Mouse (Mus musculus): ENCODE results near the gene Gm38431. TPM values are rescaled to one million over a fixed set of nuclear protein-coding genes. Genes with fewer than 3 reads are reported as not detected.
"Not testable (repeated sequence)": the region's sequence is repeated elsewhere in the genome, so short reads cannot be mapped to it uniquely, and the experiment has no call there.

Gene Gm38431
- polyA plus RNA-seq, 1 experiment from 2014 or later, result 0.91 TPM

DNA sequence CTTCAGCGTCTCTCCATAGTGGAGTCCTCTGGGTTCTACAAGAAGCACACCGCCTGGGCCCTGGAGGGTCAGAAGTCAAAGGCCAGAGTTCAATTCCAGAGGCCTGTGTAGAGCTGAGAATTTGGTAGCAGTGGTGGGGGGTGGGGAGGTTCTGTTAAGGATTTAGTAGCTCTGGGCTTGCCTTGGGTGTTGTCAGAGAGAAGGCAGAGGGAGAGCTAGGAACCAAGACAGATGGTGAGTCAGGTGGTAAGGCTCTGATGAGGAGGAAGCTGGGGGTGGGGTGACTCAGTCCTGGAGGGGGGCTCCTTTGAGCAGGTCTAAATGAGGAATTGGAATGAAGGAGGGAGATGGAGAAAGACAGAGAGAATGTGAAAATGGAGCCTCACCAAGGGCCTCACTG is 28.9 kb downstream of the Gm38431 start:
- ATAC-seq (replicated peaks; ENCODE audit: low FRiP score, low read depth) (no peak), DNase-seq (ENCODE audit: low spot score) (no peak)
- H3K9ac ChIP-seq (ENCODE audit: low read depth, low read length), result no peak overlapping the region
- WGBS, result 92% methylated on average over 2 of the region's 2 CpGs
- H3K4me2 ChIP-seq (ENCODE audit: low read length), result no peak overlapping the region
- no peak overlapping the region for H3K27ac ChIP-seq
- H3K36me3 ChIP-seq (ENCODE audit: insufficient read depth, low read length), result 0 out of 2 replicates have a peak, but pooled peaks cover 10% of the 10 kb centered on the region
- no peak for TF ChIP-seq CTCF (IDR thresholded peaks at IDR 0.05; ENCODE audit: low read depth)
- H3K4me1 ChIP-seq (replicated peaks; ENCODE audit: insufficient read depth, low read length), result no peaks in the 10 kb centered on the region
- no peaks in the 10 kb centered on the region for H3K27me3 ChIP-seq (ENCODE audit: insufficient read depth, low read length)
- no peak overlapping the region for H3K4me3 ChIP-seq (replicated peaks; ENCODE audit: low read depth, low read length)
- no peaks in the 10 kb centered on the region for H3K9me3 ChIP-seq (replicated peaks; ENCODE audit: low read length)

DNA sequence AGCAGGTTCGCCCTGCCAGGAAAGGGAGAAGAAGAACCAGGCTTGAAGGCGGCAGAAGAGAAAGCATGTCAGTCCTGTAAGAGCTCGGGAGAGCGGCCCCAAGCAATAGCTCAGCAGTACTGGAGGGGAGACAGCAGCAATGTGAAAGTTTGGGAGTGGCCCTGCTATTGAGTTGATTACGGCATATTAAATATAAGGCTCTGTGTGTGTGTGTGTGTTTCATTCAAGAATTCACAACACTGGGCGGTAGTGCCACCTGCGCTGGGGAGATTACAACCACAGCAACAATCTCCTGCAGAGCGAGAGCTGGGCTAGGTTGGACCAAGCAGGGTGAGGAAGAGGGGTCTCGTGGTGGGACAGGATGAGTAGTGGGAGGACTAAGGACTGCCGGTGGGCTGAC is 40.2 kb downstream of the Gm38431 start:
- no peaks in the 10 kb centered on the region for H3K9me3 ChIP-seq (replicated peaks; ENCODE audit: low read length)
- no peak for TF ChIP-seq CTCF (IDR thresholded peaks at IDR 0.05; ENCODE audit: low read depth)
- WGBS, result 57% methylated on average over 10 of the region's 10 CpGs
- H3K27ac ChIP-seq, result no peak overlapping the region
- H3K27me3 ChIP-seq (ENCODE audit: insufficient read depth, low read length), result no peaks in the 10 kb centered on the region
- no peaks in the 10 kb centered on the region for H3K4me1 ChIP-seq (replicated peaks; ENCODE audit: insufficient read depth, low read length)
- no peak overlapping the region for H3K4me2 ChIP-seq (ENCODE audit: low read length)
- ATAC-seq (replicated peaks; ENCODE audit: low FRiP score, low read depth), result no peak
- H3K9ac ChIP-seq (ENCODE audit: low read depth, low read length), result no peak overlapping the region
- no peak overlapping the region for H3K4me3 ChIP-seq (replicated peaks; ENCODE audit: low read depth, low read length)
- H3K36me3 ChIP-seq (ENCODE audit: insufficient read depth, low read length), result no peaks in the 10 kb centered on the region
- DNase-seq (ENCODE audit: low spot score), result no peak

DNA sequence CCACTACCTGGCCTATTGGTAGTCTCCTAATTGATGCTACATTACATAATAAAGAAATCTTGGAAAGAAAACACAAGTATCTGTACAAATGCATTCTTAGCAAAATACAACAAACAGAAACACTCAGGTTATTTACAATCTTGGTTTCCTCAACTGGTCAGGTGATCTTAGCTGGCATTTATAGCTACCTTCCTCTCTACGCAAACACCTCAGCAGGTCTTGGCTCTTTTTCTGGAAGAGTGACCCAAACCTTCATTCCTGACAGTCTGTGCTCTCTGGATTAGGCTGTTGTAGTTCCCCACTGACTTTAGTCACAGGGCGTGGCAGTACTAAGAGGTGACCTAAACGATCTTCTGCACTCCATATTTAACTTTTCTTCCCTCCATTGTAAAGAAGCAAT is 46.6 kb downstream of the Gm38431 start:
- Histone ChIP-seq H3K9me3 (replicated peaks; ENCODE audit: low read length) (no peaks in the 10 kb centered on the region), H3K4me3 (replicated peaks; ENCODE audit: low read depth, low read length) (no peak overlapping the region), H3K27ac (no peak overlapping the region), H3K27me3 (ENCODE audit: insufficient read depth, low read length) (no peaks in the 10 kb centered on the region), H3K36me3 (ENCODE audit: insufficient read depth, low read length) (no peaks in the 10 kb centered on the region), H3K4me2 (ENCODE audit: low read length) (no peak overlapping the region), H3K4me1 (replicated peaks; ENCODE audit: insufficient read depth, low read length) (no peaks in the 10 kb centered on the region), H3K9ac (ENCODE audit: low read depth, low read length) (no peak overlapping the region)
- DNase-seq (ENCODE audit: low spot score), result no peak
- 83% methylated on average over 3 of the region's 3 CpGs for WGBS
- TF ChIP-seq CTCF (IDR thresholded peaks at IDR 0.05; ENCODE audit: low read depth), result no peak
- ATAC-seq (replicated peaks; ENCODE audit: low FRiP score, low read depth), result no peak

DNA sequence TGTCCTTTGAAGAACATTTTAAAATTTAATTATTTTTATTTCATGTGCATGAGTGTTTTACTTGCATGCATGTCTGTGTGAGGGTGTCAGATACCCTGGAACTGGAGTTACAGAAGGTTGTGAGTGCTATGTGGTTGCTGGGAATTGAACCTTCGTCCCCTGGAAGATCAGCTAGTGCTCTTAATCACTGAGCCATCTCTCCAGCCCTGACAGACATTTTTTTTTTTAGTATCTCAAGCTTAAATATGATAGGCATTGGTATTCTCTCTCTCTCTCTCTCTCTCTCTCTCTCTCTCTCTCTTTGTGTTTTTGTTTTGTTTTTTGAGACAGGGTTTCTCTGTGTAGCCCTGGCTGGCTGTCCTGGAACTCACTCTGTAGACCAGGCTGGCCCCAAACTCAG is 47.0 kb downstream of the Gm38431 start:
- H3K27me3 ChIP-seq (ENCODE audit: insufficient read depth, low read length); H3K9me3 ChIP-seq (replicated peaks; ENCODE audit: low read length); H3K4me3 ChIP-seq (replicated peaks; ENCODE audit: low read depth, low read length); H3K4me1 ChIP-seq (replicated peaks; ENCODE audit: insufficient read depth, low read length); H3K4me2 ChIP-seq (ENCODE audit: low read length); ATAC-seq (replicated peaks; ENCODE audit: low FRiP score, low read depth); H3K36me3 ChIP-seq (ENCODE audit: insufficient read depth, low read length); H3K27ac ChIP-seq; DNase-seq (ENCODE audit: low spot score); H3K9ac ChIP-seq (ENCODE audit: low read depth, low read length): not testable (repeated sequence)
- 42% methylated on average over 1 of the region's 1 CpGs for WGBS

DNA sequence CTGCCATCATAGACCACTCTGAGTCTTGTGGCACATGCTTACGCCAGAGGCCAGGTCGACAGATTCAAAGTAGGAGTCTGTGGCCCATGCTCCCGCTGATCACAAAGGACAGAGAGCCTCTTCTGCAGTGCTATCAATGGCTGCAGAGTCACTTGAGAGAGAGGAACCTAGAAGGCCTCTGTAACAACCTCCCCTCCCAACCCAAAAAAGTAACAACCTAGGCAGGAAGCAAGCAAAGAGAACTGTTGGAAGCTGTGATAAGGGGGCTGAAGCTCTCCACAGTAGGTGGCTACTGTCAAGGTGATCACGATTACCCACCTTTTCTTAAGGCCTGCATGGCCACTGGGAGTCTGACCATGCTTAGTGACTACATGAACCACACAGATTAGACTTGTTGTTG is 48.2 kb downstream of the Gm38431 start:
- Histone ChIP-seq H3K4me2 (ENCODE audit: low read length) (no peak overlapping the region), H3K9ac (ENCODE audit: low read depth, low read length) (no peak overlapping the region), H3K27ac (no peak overlapping the region), H3K9me3 (replicated peaks; ENCODE audit: low read length) (no peaks in the 10 kb centered on the region), H3K27me3 (ENCODE audit: insufficient read depth, low read length) (peaks cover 3% of the 10 kb centered on the region; the same call in 1 of the 2 replicates), H3K4me3 (replicated peaks; ENCODE audit: low read depth, low read length) (no peak overlapping the region), H3K36me3 (ENCODE audit: insufficient read depth, low read length) (no peaks in the 10 kb centered on the region), H3K4me1 (replicated peaks; ENCODE audit: insufficient read depth, low read length) (no peaks in the 10 kb centered on the region)
- ATAC-seq (replicated peaks; ENCODE audit: low FRiP score, low read depth) (no peak), DNase-seq (ENCODE audit: low spot score) (no peak)
- WGBS, result 91% methylated on average over 4 of the region's 4 CpGs
- TF ChIP-seq CTCF (IDR thresholded peaks at IDR 0.05; ENCODE audit: low read depth), result no peak

DNA sequence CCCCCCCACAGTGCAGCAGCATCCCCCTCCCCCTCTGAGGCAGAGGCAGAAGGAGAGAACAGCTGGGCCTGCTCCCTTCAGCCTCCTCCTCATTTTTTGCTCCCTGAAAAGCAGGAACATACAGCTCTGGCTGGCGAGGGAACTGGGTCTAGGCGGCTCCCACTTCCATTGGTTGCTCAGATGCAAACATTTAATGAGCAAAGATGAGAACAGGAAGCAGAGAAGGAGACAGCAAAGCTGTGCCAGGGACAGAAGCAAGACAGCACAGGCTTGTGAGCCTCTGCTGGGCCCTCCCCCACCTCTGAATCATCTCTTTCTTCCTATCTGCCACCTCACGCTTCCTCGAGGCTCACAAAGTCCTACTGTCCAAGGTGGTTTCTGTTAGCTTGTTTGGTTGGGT is 50.5 kb downstream of the Gm38431 start:
- Histone ChIP-seq H3K4me1 (replicated peaks; ENCODE audit: insufficient read depth, low read length) (peaks cover 11% of the 10 kb centered on the region), H3K27me3 (ENCODE audit: insufficient read depth, low read length) (peaks cover 26% of the 10 kb centered on the region), H3K27ac (no peak overlapping the region), H3K9me3 (replicated peaks; ENCODE audit: low read length) (no peaks in the 10 kb centered on the region), H3K9ac (ENCODE audit: low read depth, low read length) (no peak overlapping the region), H3K4me2 (ENCODE audit: low read length) (no peak overlapping the region), H3K4me3 (replicated peaks; ENCODE audit: low read depth, low read length) (no peak overlapping the region), H3K36me3 (ENCODE audit: insufficient read depth, low read length) (no peaks in the 10 kb centered on the region)
- TF ChIP-seq CTCF (IDR thresholded peaks at IDR 0.05; ENCODE audit: low read depth), result no peak
- ATAC-seq (replicated peaks; ENCODE audit: low FRiP score, low read depth), result no peak
- peak; percentile 58 for DNase-seq (ENCODE audit: low spot score)
- WGBS, result 42% methylated on average over 4 of the region's 4 CpGs

DNA sequence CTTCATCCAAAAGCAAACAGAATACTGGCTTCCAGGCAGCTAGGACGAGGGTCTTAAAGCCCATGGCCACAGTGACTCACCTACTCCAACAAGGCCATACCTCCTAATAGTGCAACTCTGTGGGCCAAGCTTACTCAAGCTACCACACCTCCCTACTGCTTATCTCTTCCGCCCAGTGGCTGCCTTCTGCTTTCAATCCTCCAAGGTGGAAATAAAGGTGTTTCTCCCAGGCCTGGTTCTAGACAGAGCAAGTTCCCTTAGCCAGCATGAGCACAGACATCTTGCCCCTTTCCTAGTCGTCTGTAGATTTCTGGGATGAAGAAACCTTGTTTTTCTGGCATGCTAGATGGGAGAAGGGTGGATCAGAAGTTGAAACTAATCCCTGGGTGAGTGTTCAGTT is 52.0 kb downstream of the Gm38431 start:
- no peak for ATAC-seq (replicated peaks; ENCODE audit: low FRiP score, low read depth)
- Histone ChIP-seq H3K36me3 (ENCODE audit: insufficient read depth, low read length) (no peaks in the 10 kb centered on the region), H3K4me1 (replicated peaks; ENCODE audit: insufficient read depth, low read length) (peaks cover 14% of the 10 kb centered on the region), H3K27me3 (ENCODE audit: insufficient read depth, low read length) (peaks cover 41% of the 10 kb centered on the region), H3K9me3 (replicated peaks; ENCODE audit: low read length) (no peaks in the 10 kb centered on the region), H3K4me3 (replicated peaks; ENCODE audit: low read depth, low read length) (no peak overlapping the region), H3K4me2 (ENCODE audit: low read length) (no peak overlapping the region), H3K27ac (no peak overlapping the region), H3K9ac (ENCODE audit: low read depth, low read length) (no peak overlapping the region)
- DNase-seq (ENCODE audit: low spot score), result no peak
- no peak for TF ChIP-seq CTCF (IDR thresholded peaks at IDR 0.05; ENCODE audit: low read depth)
- 84% methylated on average over 3 of the region's 3 CpGs for WGBS
